Mouse (Mus musculus): Measurements from ENCODE around the gene Npvf.

Gene Npvf

DNA sequence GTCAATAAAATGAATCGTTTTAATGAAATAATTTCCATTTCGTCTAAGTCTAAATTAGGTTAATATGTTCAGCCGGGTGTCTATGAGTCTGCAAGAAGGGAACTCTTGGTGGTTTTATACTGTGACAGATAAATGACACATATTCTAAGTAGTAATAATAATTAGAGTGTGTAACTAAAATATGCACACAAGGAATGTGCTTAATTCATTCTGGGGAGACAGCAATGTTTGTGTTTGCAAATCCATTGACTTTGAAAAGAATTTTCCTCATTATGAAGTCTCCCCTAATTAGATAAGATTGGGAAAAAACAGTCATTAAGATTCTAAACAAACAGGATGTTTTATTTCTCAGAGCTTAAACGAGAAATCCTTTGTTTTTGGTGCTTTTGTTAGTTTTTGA lies at the start of gene Npvf:
Npvf (minus strand) TSS at position 84 of the 400 bp plus-strand sequence.
- no peak for DNase-seq

- DNase-seq, result no peak
Measured at GRCm38 (mm10) chr6:50689121-50689815, 35.0 kb upstream of the Npvf start.

DNA sequence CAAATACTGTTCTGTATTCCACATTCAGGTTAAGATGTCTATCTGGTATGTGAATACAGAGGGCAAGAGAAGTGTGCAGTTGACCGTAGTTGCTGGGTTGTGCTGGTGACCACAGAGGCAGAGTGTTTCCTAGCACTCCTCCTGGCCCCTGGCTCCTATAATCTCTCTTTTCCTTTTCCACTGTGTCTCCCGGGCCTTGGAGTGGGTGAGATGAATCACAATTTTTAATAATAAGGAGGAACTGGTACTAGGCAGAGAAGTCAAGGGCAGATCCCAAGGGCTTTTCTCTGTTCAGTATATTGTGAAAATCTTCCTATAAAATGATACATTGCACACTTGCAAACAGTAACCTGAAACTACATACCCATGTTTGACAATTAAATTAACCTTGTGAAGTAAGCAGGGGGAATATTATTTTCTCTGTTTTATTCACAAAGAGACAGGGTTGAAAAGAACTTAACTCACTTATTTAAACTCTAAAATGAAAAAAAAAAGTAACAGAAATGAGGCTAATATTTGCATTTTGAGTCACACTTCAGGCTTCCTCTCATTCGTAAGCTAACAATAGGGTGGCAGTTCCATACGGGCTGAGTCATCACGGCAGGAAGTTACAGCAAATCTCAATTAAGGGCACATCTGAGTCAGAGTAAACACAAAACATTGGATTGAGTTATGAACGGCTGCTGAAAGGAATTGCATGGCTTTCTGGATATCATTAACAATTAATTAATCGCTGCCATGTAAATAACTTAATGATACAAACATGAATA lies 30.6 kb upstream of the Npvf start:
- peak; percentile 66 for DNase-seq

GRCm38 (mm10) chr6:50681491-50681890 lies 27.3 kb upstream of the Npvf start:
- DNase-seq, result no peak

- no peak for DNase-seq
Measured at GRCm38 (mm10) chr6:50680224-50681215, 26.3 kb upstream of the Npvf start.

DNA sequence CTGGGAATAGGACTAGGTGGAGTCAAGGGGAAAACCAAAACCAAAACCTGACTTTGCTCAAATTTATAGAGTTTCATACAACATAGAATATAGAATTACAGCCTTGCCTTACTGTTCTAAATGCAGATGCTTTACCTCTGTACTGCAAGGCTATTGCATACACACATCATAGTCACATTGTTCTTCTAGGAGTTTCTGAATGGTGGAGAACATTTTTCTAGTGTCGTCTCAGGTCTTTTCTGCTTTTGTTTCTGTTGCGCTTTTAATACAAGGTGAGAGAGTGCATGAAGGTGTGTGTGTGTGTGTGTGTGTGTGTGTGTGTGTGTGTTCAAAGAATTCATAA lies 25.2 kb upstream of the Npvf start:
- no peak for DNase-seq

DNA sequence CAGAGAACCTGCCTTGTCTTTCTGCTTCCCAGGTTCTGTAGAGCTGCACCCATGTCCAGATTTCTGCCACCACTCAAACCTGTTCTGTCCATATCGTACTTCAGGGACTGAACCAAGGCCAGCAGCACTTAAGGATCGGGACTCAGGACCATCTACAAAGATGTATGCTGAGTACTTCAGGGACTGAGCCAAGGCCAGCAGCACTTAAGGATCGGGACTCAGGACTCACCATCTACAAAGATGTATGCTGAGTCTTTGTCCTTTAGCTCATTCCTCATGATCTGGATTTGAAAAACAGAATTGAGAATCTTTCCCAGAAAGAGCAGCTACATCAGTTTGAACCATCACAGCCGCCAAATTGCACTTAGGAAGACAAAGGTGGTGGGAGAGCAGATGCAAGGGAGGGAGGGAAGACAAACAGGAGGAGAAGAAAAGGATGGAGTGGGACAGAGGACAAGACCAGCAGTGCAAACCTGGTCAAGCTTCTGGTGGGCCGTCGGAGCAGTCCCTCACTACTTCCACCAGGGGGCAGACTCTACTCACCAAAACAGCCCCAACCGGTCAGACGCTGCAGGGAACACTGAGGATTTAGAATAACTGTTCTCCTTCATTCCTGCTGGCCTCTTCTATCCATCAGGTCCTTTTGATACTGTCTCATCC lies 24.7 kb upstream of the Npvf start:
- DNase-seq, result peak; percentile 74

GRCm38 (mm10) chr6:50671191-50671590 lies 17.0 kb upstream of the Npvf start:
- DNase-seq, result no peak

GRCm38 (mm10) chr6:50666937-50667336 lies 12.7 kb upstream of the Npvf start:
- no peak for DNase-seq

DNA sequence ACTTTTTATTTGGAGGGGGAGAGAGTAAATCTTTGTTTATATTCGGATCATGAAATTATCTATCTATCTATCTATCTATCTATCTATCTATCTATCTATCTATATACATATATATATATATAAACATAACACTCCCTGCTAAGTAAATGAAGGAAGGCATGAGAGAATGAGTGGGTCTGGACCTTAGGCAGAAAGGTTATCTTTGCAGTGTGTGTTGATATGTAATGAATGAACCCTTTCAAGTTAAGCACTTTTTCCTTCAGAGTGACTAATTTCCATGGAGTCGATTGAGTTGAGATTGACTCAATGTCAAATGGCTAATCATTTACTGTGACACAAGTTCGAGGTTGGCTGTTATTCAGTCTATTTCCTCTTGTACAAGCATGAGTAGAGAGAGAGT lies 10.8 kb upstream of the Npvf start:
- DNase-seq, result no peak

- DNase-seq, result no peak
Measured at GRCm38 (mm10) chr6:50664193-50664592, 10.0 kb upstream of the Npvf start.

DNA sequence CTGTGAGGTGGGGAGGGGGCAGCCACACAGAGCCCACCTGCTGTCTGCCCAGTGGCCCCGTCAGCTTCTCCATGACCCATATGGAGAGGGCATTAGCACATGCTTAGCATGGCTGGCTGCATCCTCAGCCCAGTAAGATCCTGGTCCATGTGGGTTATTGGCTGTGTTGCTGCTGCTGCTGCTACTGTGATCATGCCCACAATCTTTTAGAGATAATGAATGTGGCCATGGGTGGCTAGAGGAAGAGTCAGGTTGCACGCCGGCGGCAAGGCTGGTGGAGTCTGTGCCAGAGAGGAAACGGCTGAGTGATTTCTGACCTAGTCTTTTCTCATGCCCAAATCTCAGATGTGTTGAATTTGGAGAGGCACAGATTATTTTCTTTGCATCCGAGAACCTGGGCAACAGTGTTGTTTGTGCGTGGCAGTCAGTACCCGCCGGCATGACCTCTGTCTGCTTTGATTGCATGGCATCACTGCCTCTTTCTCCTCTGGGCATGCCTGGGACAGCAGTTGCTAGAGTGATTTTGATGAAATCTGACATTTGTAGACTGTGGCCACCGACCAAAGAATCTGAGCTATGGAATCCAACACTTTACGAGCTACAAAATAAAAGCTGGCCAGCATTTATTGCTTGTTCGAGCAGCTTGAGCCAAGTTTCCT lies 8.8 kb upstream of the Npvf start:
- no peak for DNase-seq

DNA sequence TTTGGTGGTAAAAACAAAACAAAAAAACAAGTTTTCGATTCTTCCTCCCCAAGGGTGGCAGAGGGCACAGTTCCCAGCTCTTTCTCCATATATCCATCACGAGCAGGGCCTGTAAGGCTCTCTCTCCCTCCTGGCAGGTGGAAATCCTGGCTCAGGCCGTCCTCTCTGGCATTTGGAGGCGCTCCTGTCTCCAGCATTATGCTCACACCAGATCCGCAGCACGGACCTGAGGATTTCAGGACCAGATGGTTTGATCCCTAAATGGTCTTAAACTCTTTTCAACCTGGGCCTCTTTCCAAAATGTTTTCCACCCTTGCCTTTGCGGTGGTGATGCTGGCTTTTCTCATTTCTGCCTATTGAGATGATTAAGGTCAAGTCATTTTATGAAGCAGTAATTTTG lies 7.5 kb upstream of the Npvf start:
- no peak for DNase-seq

DNA sequence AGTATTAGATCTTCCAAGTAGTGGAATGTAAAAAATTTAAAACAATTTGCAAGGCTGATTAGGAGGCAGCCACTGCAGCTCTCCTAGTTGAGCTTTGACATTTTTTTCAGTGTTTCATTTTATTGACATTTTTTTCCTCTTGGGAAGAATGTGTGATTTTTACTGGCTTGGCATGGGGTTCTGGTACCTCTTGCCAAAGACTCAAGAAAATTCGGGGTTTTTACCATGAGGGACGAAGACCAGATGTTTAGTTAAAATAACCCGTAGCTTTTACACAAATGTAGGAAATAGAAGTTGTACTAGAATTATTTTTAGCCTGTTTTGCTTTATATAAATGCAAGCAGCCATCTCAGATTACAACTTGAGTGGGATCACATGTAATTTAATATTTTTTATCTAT lies 4.2 kb upstream of the Npvf start:
- DNase-seq, result no peak

GRCm38 (mm10) chr6:50658018-50658417 lies 3.8 kb upstream of the Npvf start:
- DNase-seq, result no peak

DNA sequence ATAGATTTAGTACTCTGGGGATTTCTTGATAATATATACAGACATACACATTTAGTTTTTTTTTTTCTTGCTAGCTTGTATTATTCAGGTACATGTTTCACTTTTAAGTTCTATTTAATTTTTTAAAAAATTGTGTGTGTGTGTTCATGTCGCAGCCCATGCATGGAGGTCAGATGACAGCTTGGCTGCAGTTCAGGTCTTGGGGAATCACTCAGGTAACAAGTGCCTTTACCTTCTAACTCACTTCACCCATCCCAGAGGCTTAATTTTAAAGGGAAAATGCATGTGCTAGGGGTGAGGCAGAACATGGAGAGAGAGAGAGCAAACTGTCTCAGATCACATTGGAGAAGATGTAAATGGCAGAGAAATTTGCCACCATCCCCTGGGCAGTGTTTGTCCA lies 2.2 kb upstream of the Npvf start:
- no peak for DNase-seq

GRCm38 (mm10) chr6:50655925-50656324 lies 1.7 kb upstream of the Npvf start:
- no peak for DNase-seq

DNA sequence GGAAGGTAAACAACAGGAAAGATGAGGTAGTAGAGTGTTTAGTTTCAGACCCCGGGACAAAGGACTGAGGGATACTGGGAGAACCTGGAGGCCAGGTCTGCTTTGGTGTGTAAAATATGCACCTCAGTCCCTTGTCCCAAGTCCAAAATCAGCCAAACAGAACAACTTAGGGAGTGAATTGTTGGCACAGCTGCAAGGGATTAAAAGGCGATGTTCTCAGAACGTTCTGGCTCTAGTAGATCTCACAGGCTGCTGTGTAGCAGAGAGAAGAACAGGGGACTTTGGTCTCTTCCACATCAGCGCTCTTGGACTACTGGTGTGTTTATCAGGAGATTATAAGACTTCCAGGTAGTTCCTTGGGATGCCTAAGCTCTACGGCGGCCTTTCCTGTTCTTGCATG lies 6.6 kb downstream of the Npvf start:
- no peak for DNase-seq

DNA sequence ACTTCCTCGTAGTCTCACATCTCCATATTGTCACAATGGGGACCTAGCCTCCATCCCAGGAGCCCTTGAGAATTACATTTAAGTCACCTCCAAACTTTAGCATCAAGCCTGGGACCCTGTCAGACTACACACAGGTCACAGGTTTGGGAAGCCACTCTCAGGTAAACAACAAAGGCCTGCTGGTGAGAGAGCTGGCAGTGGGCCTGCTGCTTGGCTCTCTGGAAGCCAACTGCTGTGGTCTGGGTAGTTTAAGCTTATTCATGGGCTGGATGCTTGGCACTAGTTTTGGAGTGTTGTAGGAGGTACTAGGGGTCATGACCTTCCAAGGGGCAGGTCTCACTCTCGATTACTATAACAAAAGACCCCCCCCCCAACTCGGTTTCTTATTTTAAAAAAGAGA lies 7.6 kb downstream of the Npvf start:
- DNase-seq, result no peak

GRCm38 (mm10) chr6:50644701-50645100 lies 9.5 kb downstream of the Npvf start:
- DNase-seq, result no peak

- no peak for DNase-seq
Measured at GRCm38 (mm10) chr6:50641898-50642297, 12.3 kb downstream of the Npvf start.

DNA sequence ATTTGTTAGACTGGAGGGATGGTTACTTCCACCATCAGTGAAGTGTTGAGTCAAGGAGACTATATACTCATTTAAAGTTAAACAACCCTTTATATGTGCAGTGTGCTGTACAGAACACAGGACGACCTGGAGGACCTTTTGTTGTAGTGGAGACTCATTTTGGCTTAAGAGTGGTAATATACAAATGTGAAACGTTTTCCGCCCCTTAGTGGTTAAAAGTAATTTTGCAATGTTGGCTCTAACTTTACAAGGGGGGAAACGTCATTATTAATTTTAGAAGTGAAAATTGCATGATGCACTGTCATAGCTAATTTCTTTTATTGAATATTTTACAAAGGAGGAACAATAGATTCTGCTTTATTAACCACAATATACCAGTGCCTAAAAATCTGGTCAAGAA lies 13.9 kb downstream of the Npvf start:
- no peak for DNase-seq
